Mouse (Mus musculus) liver (tissue): Measurements from ENCODE around the gene Foxn1.

Experiments
- DNase-seq: peaks from one replicate; pipeline ENCODE4 v3.0.0-alpha.2; 2020; ENCODE audit warnings: mixed read lengths

Foxn1 gene

DNA sequence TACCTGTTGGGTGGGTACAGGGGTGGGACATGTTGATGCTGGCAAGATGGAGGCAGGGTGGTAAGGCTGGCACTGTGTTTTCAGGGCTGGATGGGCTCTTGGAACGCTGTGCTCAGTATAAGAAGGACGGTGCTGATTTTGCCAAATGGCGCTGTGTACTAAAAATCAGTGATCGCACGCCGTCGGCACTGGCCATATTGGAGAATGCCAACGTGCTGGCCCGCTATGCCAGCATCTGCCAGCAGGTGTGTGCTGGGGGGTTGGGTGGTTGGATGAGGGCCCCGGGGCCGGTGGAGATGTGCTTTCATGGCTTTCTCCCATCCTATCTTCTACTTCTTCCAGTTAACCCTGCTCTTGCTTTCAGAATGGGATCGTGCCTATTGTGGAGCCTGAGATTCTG, 61.4 kb downstream of the Foxn1 start:
- no peak for DNase-seq

DNA sequence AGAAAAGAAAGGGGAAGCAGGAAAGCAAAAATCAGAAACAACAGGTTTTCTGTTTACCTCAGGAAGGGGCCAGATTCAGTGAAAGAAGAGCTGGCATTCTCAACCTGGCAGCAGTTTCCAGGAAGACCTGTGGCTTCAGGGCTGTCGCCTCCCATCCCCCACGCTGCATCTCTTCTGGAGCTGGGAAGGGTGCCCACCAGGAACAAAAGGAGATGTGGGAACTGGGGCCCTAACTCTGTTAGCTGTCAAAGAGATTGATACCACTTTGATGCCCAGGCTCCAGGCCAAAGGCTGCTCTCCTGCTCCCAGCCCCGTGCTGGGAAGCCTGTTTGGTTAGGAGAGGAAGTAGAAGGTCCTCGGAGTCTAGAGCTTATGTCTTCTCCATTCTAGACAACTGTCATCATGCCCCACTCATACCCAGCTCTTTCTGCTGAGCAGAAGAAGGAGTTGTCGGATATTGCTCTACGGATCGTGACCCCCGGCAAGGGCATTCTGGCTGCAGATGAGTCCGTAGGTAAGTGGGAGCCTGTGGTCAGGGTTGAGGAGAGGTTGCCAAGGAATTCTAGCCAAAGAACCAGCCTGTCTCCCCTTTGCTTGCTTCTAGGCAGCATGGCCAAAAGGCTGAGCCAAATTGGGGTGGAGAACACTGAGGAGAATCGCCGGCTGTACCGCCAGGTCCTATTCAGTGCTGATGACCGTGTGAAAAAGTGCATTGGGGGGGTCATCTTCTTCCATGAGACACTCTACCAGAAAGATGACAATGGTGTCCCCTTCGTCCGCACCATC, 62.2 kb downstream of the Foxn1 start:
- DNase-seq: no peak

- DNase-seq: peak; percentile 91
Observed at GRCm38 (mm10) chr11:78322860-78323259, 63.5 kb downstream of the Foxn1 start, which contains the start of gene Aldoc. Gene Aldoc (plus strand): TSS chr11:78322968.

- no peak for DNase-seq
Observed at GRCm38 (mm10) chr11:78322076-78322831, 64.1 kb downstream of the Foxn1 start.

DNA sequence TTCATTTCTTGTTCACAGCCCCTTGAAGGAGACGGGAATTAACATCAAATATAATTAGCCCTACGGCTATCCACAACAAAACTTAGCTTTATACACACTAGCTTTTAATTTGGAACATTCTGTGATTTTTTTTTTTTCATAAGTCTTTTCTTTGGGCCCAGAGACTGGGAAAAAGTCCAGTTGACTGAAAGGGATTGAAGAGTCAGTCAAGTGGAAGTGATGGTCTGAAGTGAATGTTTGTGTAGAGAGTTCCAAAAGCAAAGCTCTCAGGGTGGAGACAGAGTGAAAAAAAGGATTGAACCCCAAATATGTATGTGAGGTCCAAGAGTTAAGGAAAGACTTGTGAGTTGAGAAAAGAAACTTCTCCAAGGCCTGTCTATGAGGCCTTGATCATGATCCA, 67.9 kb downstream of the Foxn1 start:
- DNase-seq: no peak

- DNase-seq: no peak
Observed at GRCm38 (mm10) chr11:78313662-78314061, 72.7 kb downstream of the Foxn1 start.

DNA sequence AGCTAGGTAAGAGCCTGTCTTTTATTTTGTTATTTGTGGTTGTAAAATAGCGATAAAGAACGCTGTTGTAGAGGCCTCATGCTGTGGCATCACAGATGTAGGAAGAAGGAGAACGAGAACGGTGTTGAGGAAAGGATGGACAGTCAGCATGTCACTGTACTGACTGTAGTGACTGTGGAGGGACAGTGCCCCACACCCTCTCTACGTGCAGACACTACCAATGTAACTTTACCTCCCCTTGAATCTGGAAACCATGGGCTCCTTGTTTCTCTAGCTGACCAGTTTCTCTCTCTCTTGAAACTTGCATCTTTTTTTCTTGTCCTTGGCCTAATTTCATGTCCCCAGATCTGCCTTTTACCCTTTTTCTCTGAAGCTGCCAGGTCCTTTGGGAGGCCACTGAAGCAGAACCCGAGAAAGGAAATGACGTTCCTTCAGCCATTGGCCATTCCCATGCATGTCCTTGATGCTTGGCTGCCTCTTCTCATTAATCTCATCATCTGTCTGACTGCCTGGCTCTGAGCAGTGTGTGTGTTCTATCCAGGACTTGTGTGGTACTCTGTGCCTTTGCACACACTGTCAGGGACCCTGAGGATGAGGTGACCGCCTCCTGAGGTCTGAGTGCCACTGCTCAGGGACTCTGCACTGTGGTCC, 75.4 kb downstream of the Foxn1 start:
- DNase-seq: no peak
